Mouse (Mus musculus): Measurements from ENCODE around the gene Mthfd1l. TPM values are rescaled to one million over a fixed set of nuclear protein-coding genes. Genes with fewer than 3 reads are reported as not detected.

Gene Mthfd1l
- polyA plus RNA-seq, 1 experiment = 0.77 TPM

DNA sequence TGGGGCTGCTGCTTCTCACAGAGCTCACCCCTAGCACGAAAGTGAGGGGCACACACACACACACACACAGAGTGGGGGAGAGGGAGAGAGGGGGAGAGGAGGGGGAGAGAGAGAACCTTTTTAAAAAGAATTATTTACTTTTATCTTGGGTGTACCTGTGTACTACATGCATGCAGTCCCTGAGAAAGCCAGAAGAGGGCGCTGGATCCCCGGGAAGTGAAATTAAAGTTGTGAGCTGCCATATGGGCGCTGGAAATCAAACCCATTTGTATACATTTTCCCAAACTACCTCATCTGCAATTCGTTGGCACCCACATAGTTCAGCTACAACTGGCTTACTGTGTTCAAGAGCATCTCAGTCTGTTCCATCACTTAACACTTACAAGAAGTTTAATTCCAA, 14.3 kb upstream of the Mthfd1l start:
- Histone ChIP-seq H3K27me3 (replicated peaks; ENCODE audit: control insufficient read depth, insufficient read depth, low read length) (no peaks in the 10 kb centered on the region), H3K4me1 (ENCODE audit: control insufficient read depth, insufficient read depth, low read length) (no peaks in the 10 kb centered on the region), H3K27ac (ENCODE audit: insufficient read depth, low read depth, low read length) (no peak overlapping the region), H3K36me3 (ENCODE audit: control insufficient read depth, insufficient read depth, low read length) (no peaks in the 10 kb centered on the region), H3K4me3 (ENCODE audit: insufficient read depth, low read depth, low read length) (no peak overlapping the region)
- no peak for DNase-seq
- TF ChIP-seq POLR2A (IDR thresholded peaks at IDR 0.05; ENCODE audit: low read depth, low read length) = no peak
- TF ChIP-seq CTCF (conservative IDR thresholded peaks at IDR 0.05; ENCODE audit: insufficient read depth, insufficient read length, low read depth, low read length) = 0 out of 2 replicates have a peak, but pooled peaks have one; percentile 16
- 82% methylated on average over 5 of the region's 5 CpGs for WGBS

DNA sequence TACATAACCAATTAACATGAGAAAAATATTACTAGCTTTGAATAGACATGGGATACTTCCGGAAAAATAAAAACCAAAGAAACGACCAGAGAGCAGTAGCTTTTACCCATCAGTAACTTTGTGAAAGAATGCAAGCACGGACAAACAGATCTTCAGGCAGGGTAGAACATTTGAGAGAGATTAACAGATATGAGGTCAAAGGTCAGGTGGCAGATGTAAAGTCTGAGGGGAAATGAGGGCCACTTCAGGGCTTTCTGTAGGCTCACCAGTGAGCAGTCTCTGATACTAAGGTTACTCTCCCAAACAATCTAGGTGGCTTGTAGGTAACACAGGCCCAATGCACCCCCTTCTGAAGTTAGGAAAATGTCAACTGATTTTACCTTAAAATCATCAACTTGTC, 3.9 kb upstream of the Mthfd1l start:
- peak; percentile 13 for DNase-seq
- TF ChIP-seq POLR2A (IDR thresholded peaks at IDR 0.05; ENCODE audit: low read depth, low read length) (no peak), CTCF (conservative IDR thresholded peaks at IDR 0.05; ENCODE audit: insufficient read depth, insufficient read length, low read depth, low read length) (no peak)
- no peaks in the 10 kb centered on the region for H3K36me3 ChIP-seq (ENCODE audit: control insufficient read depth, insufficient read depth, low read length)
- no peaks in the 10 kb centered on the region; the same call in 1 of the 2 replicates for H3K4me1 ChIP-seq (ENCODE audit: control insufficient read depth, insufficient read depth, low read length)
- H3K4me3 ChIP-seq (ENCODE audit: insufficient read depth, low read depth, low read length) = no peak overlapping the region
- no peak overlapping the region for H3K27ac ChIP-seq (ENCODE audit: insufficient read depth, low read depth, low read length)
- no peaks in the 10 kb centered on the region for H3K27me3 ChIP-seq (replicated peaks; ENCODE audit: control insufficient read depth, insufficient read depth, low read length)
- 34% methylated on average over 3 of the region's 3 CpGs for WGBS

DNA sequence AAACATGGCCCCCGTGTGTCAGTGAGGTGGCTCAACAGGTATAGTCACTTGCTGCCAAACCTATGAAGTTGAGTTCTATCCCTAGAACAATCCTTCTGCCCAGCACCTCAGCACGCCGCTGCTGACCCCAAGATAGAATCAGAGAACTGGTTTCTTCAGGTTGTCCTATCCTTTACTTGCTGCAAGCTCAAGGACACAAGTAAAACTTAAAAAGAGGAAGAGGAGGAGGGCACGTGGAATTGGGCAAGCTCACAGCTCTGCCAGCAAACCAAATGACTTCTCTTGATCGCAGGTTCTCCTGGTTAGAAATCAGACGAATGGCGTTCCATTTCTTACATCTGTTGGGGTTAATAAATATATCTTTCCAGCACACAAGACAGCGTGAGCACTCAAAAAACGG, 681 bp upstream of the Mthfd1l start:
- Histone ChIP-seq H3K4me3 (ENCODE audit: insufficient read depth, low read depth, low read length) (no peak overlapping the region), H3K36me3 (ENCODE audit: control insufficient read depth, insufficient read depth, low read length) (no peaks in the 10 kb centered on the region), H3K4me1 (ENCODE audit: control insufficient read depth, insufficient read depth, low read length) (no peaks in the 10 kb centered on the region; the same call in 1 of the 2 replicates), H3K27me3 (replicated peaks; ENCODE audit: control insufficient read depth, insufficient read depth, low read length) (no peaks in the 10 kb centered on the region), H3K27ac (ENCODE audit: insufficient read depth, low read depth, low read length) (no peak overlapping the region)
- no peak for DNase-seq
- 79% methylated on average over 9 of the region's 9 CpGs for WGBS
- no peak for TF ChIP-seq CTCF (conservative IDR thresholded peaks at IDR 0.05; ENCODE audit: insufficient read depth, insufficient read length, low read depth, low read length)
- no peak for TF ChIP-seq POLR2A (IDR thresholded peaks at IDR 0.05; ENCODE audit: low read depth, low read length)

DNA sequence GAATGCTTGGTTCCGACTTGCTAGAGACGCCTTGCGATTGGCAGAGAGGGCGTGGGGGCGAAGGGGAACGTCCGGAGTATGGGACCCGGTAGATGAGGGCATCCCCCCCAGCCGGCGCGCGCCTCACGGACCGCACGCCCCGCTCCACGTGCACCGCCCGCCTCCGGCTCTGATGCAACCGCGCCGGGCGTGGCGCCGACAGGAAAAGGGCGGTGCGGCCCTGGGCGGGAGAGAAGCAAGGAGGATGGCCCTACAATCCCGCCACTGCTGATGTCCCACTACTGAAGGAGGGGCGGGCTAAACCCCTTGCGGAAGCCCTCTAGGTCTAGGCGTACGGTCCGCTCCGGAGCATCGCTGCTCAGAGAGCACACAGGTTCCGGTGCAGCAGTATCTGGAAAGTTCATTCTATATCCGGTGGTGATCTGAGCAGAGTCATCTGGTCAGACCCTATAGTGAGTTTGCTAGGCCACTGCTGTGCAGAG, 712 bp downstream of the Mthfd1l start:
- WGBS = under 1% methylated on average over 39 of the region's 39 CpGs
- DNase-seq = peak; percentile 87

DNA sequence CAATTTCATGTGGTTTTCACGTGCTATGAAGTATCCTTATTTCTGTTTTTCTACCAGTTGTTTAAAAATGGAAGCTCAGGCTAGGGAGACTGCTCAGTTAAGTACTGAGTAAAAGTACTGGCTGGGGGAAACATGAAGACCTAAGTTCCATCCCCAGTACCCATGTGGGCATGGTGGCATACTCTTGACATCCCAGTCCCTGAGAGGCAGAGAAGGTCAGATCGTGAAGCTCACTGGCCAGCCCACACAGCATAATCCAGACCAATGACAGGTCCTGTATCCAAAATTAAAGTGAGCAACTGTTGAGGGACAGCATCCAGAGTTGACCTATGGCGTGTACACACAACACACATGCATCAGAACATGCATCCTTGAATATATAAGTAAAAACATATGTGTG, 1.5 kb downstream of the Mthfd1l start:
- Histone ChIP-seq H3K27me3 (replicated peaks; ENCODE audit: control insufficient read depth, insufficient read depth, low read length) (no peaks in the 10 kb centered on the region), H3K27ac (ENCODE audit: insufficient read depth, low read depth, low read length) (no peak overlapping the region), H3K4me1 (ENCODE audit: control insufficient read depth, insufficient read depth, low read length) (no peaks in the 10 kb centered on the region; the same call in 1 of the 2 replicates), H3K4me3 (ENCODE audit: insufficient read depth, low read depth, low read length) (no peak overlapping the region), H3K36me3 (ENCODE audit: control insufficient read depth, insufficient read depth, low read length) (no peaks in the 10 kb centered on the region)
- no peak for DNase-seq
- WGBS = 81% methylated on average over 3 of the region's 3 CpGs
- TF ChIP-seq POLR2A (IDR thresholded peaks at IDR 0.05; ENCODE audit: low read depth, low read length) (no peak), CTCF (conservative IDR thresholded peaks at IDR 0.05; ENCODE audit: insufficient read depth, insufficient read length, low read depth, low read length) (no peak)

More for the DNA sequence above, 712 bp downstream of the Mthfd1l start:
- Histone ChIP-seq H3K4me3 (ENCODE audit: insufficient read depth, low read depth, low read length) (peak overlapping the region; percentile 75), H3K36me3 (ENCODE audit: control insufficient read depth, insufficient read depth, low read length) (no peaks in the 10 kb centered on the region), H3K4me1 (ENCODE audit: control insufficient read depth, insufficient read depth, low read length) (no peaks in the 10 kb centered on the region; the same call in 1 of the 2 replicates), H3K27ac (ENCODE audit: insufficient read depth, low read depth, low read length) (peak overlapping the region; percentile 52), H3K27me3 (replicated peaks; ENCODE audit: control insufficient read depth, insufficient read depth, low read length) (no peaks in the 10 kb centered on the region)
- no peak for TF ChIP-seq POLR2A (IDR thresholded peaks at IDR 0.05; ENCODE audit: low read depth, low read length)
- TF ChIP-seq CTCF (conservative IDR thresholded peaks at IDR 0.05; ENCODE audit: insufficient read depth, insufficient read length, low read depth, low read length) = no peak

DNA sequence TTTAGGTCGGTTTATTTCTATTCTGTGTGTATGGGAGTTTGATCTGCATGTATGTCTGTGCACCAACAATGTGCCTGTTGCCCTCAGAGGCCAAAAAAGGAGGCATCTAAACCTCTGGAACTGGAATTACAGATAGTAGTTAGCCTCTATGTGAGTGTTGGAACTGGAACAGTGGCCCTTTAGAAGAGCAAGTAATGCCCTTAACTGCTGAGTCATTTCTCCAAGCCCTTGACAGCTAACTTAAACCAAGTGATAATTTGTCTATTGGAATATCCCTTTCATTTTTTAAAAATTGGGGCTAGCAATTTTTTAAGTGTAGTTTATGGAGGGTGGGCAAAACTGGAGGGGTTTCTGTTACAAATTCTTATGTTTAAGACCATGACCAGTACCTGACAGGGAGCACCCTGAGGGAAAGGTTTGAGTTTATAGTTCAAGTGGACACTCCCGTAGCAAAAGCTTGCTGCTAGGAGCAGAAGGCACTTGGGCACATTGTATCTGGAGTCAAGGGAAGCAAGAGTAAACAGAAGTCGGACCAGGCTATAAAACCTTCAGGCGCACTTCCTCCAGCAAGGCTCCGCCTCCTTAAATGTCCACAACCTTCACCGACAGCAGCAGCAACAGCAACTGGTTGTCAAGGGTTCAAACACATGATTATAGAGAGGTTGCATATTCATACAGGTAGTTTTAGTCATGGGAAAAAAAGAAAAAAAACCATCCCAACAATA, 3.1 kb downstream of the Mthfd1l start:
- TF ChIP-seq POLR2A (IDR thresholded peaks at IDR 0.05; ENCODE audit: low read depth, low read length) (no peak), CTCF (conservative IDR thresholded peaks at IDR 0.05; ENCODE audit: insufficient read depth, insufficient read length, low read depth, low read length) (no peak)
- no peak overlapping the region for H3K4me3 ChIP-seq (ENCODE audit: insufficient read depth, low read depth, low read length)
- 62% methylated on average over 6 of the region's 6 CpGs for WGBS
- H3K27ac ChIP-seq (ENCODE audit: insufficient read depth, low read depth, low read length) = no peak overlapping the region
- no peaks in the 10 kb centered on the region; the same call in 1 of the 2 replicates for H3K4me1 ChIP-seq (ENCODE audit: control insufficient read depth, insufficient read depth, low read length)
- H3K27me3 ChIP-seq (replicated peaks; ENCODE audit: control insufficient read depth, insufficient read depth, low read length) = no peaks in the 10 kb centered on the region
- no peaks in the 10 kb centered on the region for H3K36me3 ChIP-seq (ENCODE audit: control insufficient read depth, insufficient read depth, low read length)
- DNase-seq = peak; percentile 14

DNA sequence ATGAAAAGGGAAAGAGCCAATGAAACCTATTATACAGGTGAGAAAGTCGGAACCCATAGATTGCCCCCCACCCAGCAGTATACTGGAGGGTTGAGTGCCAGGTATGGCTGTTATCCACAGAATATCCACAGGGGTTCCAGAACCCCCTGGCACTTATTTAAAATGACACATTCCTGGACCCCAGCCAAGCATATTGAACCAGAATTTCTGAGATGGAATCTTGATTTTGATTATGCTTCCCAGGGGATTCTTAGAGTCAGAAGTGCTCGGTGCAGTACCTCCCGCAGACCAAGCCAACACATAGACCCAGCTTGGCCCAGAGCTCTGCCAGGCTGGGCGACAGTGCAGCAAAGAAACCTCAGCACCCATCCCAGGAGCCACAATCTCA, 3.7 kb downstream of the Mthfd1l start:
- H3K27me3 ChIP-seq (replicated peaks; ENCODE audit: control insufficient read depth, insufficient read depth, low read length) = no peaks in the 10 kb centered on the region
- no peaks in the 10 kb centered on the region for H3K36me3 ChIP-seq (ENCODE audit: control insufficient read depth, insufficient read depth, low read length)
- no peak for DNase-seq
- 85% methylated on average over 4 of the region's 4 CpGs for WGBS
- TF ChIP-seq CTCF (conservative IDR thresholded peaks at IDR 0.05; ENCODE audit: insufficient read depth, insufficient read length, low read depth, low read length) = no peak
- no peak overlapping the region for H3K4me3 ChIP-seq (ENCODE audit: insufficient read depth, low read depth, low read length)
- H3K27ac ChIP-seq (ENCODE audit: insufficient read depth, low read depth, low read length) = no peak overlapping the region
- no peaks in the 10 kb centered on the region; the same call in 1 of the 2 replicates for H3K4me1 ChIP-seq (ENCODE audit: control insufficient read depth, insufficient read depth, low read length)

All from kidney, adult 2 months (tissue).